Mouse (Mus musculus) hindbrain, embryonic 16.5 days (tissue): Measurements from ENCODE around the gene C330021F23Rik. TPM values are rescaled to one million over a fixed set of nuclear protein-coding genes. Genes with fewer than 3 reads are reported as not detected.
A peak's percentile ranks its signal among the peaks of the same experiment; 100 is the strongest.
"Not testable (repeated sequence)": the region's sequence is repeated elsewhere in the genome, so short reads cannot be mapped to it uniquely, and the experiment has no call there.

Source experiments
- ATAC-seq: fragments of 200-750 bp; cut with Nextera tagmentation; 2 replicates; pipeline ENCODE4 v1.8.0; 2017; ENCODE audit warnings: moderate TSS enrichment, moderate library complexity
- H3K27ac ChIP-seq: fragments of 300-500 bp; sonication (generic); 2 replicates; pipeline ENCODE4 v1.5.1; 2014; ENCODE audit warnings: low read depth, mild to moderate bottlenecking, control low read depth, low read length, moderate library complexity
- H3K27me3 ChIP-seq: fragments of 300-500 bp; sonication (generic); replicated peaks from 2 replicates; pipeline ENCODE4 v1.6.1; 2014; ENCODE audit warnings: low read length; ENCODE audit not compliant: control insufficient read depth, insufficient read depth
- H3K36me3 ChIP-seq: fragments of 300-500 bp; sonication (generic); 2 replicates; pipeline ENCODE4 v1.6.1; 2014; ENCODE audit warnings: mild to moderate bottlenecking, low read length, moderate library complexity, mixed read lengths; ENCODE audit not compliant: control insufficient read depth, insufficient read depth
- H3K4me1 ChIP-seq: fragments of 300-500 bp; sonication (generic); 2 replicates; pipeline ENCODE4 v1.6.1; 2014; ENCODE audit warnings: low read depth, low read length; ENCODE audit not compliant: control insufficient read depth, insufficient read depth
- H3K4me2 ChIP-seq: fragments of 300-500 bp; sonication (generic); 2 replicates; pipeline ENCODE4 v1.6.1; 2014; ENCODE audit warnings: mild to moderate bottlenecking, low read length, control low read depth, moderate library complexity
- H3K4me3 ChIP-seq: fragments of 300-500 bp; sonication (generic); 2 replicates; pipeline ENCODE4 v1.5.1; 2014; ENCODE audit warnings: mild to moderate bottlenecking, low read length, control low read depth, moderate library complexity
- H3K9ac ChIP-seq: fragments of 300-500 bp; sonication (generic); 2 replicates; pipeline ENCODE4 v1.6.1; 2014; ENCODE audit warnings: low read depth, mild to moderate bottlenecking, control low read depth, low read length, moderate library complexity
- H3K9me3 ChIP-seq: fragments of 300-500 bp; sonication (generic); 2 replicates; pipeline ENCODE4 v1.6.1; 2014; ENCODE audit warnings: mild to moderate bottlenecking, low read length, moderate library complexity; ENCODE audit not compliant: control insufficient read depth
- WGBS: fragments of 180-500 bp; shearing (Covaris S2); extraction: QIAGEN DNeasy Blood & Tissue Kit; methylation state at CpG from one replicate; pipeline ENCODE4 v1.1.7; 2014; 5-methylcytosine and 5-hydroxymethylcytosine counted together
- polyA plus RNA-seq: library from polyadenylated mRNA; unstranded; fragments of >200 nt; fragmentation: Nextera tagmentation; extraction: Ambion mirVana; gene quantifications from 2 replicates; pipeline ENCODE4 v1.2.1, GENCODE M21; 2015

The C330021F23Rik gene
- polyA plus RNA-seq, 1 experiment from 2014 or later: 0.39 TPM

DNA sequence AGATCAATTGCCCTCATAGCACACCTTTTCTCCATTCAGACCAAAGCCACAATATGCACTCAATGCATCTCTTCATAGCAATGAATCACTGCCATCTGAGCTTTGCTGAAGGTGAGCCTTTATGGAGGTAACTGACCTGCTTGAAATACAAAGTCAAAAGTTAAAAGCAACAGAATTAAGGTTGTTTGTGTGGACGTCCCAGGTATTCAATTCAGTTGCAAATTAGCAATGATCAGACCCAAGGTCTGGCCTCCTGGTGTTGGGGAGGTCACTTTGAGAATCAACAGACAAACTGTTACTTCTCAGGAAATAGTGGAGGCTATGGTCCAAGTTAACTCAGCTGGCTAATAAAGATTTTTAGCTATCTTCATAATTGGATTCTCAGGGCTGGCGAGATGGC is 21.3 kb upstream of the C330021F23Rik start:
- H3K9ac ChIP-seq: no peak overlapping the region
- no peaks in the 10 kb centered on the region for H3K9me3 ChIP-seq
- H3K4me2 ChIP-seq: no peak overlapping the region
- peaks cover 32% of the 10 kb centered on the region for H3K36me3 ChIP-seq
- H3K27me3 ChIP-seq: no peaks in the 10 kb centered on the region
- H3K4me3 ChIP-seq: no peak overlapping the region
- WGBS: 93% methylated on average over 2 of the region's 2 CpGs
- no peak overlapping the region for H3K27ac ChIP-seq
- H3K4me1 ChIP-seq: no peaks in the 10 kb centered on the region
- no peak for ATAC-seq

DNA sequence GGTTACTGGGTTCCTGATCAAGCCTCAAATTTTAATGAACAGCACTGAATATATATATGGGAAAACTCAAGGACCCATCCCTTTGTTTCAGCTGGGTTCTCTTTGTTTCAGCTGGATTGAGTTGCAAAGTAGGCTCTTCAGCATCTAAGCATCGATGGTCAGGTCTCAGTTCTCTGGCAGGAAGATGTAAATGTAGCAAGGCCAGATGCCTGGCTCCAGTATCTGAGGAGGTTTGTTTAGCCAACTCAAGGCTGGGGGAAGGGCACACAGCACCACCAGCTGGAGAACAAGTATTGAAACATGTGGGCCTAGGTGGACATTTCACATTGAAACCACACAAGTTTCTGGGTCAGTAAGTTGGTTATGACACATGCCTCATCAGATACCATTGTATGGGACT is 15.6 kb upstream of the C330021F23Rik start:
- Histone ChIP-seq H3K9ac (no peak overlapping the region), H3K27me3 (no peaks in the 10 kb centered on the region), H3K4me2 (no peak overlapping the region), H3K4me3 (no peak overlapping the region), H3K27ac (no peak overlapping the region), H3K9me3 (no peaks in the 10 kb centered on the region), H3K4me1 (no peaks in the 10 kb centered on the region), H3K36me3 (no peaks in the 10 kb centered on the region)
- ATAC-seq: no peak
- WGBS: 83% methylated on average over 1 of the region's 1 CpGs

DNA sequence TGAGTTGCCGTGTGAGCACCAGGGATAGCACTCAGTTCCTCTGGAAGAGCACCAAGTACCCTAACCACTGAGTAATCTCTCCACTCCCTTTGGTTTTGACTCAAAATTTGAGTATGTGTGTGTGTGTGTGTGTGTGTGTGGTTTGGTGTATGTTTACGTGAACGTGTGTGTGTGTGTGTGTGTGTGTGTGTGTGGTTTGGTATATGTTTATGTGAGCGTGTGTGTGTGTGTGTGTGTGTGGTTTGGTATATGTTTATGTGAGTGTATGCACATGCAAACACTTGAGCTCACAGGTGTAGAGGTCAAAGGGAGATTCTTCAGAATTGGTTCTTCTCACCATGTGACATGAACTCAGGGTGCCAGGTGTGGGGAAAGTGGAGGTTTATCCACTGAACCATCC is 11.7 kb upstream of the C330021F23Rik start:
- Histone ChIP-seq H3K4me1 (no peaks in the 10 kb centered on the region), H3K4me2 (no peak overlapping the region), H3K27me3 (no peaks in the 10 kb centered on the region), H3K4me3 (no peak overlapping the region), H3K9ac (no peak overlapping the region), H3K27ac (no peak overlapping the region), H3K36me3 (no peaks in the 10 kb centered on the region), H3K9me3 (no peaks in the 10 kb centered on the region)
- 66% methylated on average over 4 of the region's 4 CpGs for WGBS
- peak; percentile 90 for ATAC-seq

DNA sequence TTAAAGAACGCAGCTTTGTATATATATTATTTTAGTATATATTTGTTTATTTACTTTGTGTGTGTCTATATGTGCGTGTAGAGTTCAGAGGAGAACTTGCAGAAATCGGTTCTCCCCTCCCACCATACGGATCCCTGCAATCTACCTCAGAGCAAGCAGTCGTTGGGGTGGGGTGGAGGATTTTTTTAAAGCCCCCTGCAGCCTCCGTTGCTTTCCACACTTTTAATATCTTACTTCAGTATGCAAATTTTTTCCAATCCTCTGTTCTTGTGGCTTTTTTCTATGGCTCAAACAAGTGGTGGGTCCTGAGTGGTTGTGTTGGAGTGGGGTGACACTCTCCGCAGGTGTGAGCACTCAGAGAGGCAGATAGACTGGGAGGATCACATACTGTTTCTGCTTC is 588 bp downstream of the C330021F23Rik start:
- Histone ChIP-seq H3K9ac (no peak overlapping the region), H3K4me1 (no peaks in the 10 kb centered on the region; the same call in 1 of the 2 replicates), H3K36me3 (no peaks in the 10 kb centered on the region), H3K27ac (no peak overlapping the region), H3K27me3 (no peaks in the 10 kb centered on the region), H3K4me3 (no peak overlapping the region), H3K4me2 (no peak overlapping the region), H3K9me3 (no peaks in the 10 kb centered on the region)
- 7% methylated on average over 7 of the region's 7 CpGs for WGBS
- ATAC-seq: no peak

DNA sequence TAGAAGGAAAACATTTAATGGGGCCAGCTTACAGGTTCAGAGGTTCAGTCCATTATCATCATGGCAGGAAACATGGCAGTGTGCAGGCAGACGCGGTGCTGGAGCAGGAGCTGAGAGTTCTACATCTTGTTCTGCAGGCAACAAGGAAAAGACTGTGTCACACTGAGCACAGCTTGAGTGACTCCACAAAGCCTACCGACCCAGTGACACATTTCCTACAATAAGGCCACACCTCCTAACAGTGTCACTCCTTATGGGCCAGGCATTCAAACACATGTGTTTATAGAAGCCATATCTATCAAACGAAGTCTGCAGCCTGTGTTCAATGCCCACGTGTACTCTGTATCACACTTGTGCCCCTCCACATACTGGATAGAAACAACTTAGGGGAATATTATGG is 2.0 kb downstream of the C330021F23Rik start:
- H3K4me2 ChIP-seq: no peak overlapping the region
- H3K27me3 ChIP-seq: no peaks in the 10 kb centered on the region
- H3K9me3 ChIP-seq: no peaks in the 10 kb centered on the region
- no peaks in the 10 kb centered on the region for H3K36me3 ChIP-seq
- no peak overlapping the region for H3K4me3 ChIP-seq
- H3K4me1 ChIP-seq: no peaks in the 10 kb centered on the region; the same call in 1 of the 2 replicates
- no peak for ATAC-seq
- WGBS: 94% methylated on average over 5 of the region's 5 CpGs
- H3K27ac ChIP-seq: no peak overlapping the region
- no peak overlapping the region for H3K9ac ChIP-seq

DNA sequence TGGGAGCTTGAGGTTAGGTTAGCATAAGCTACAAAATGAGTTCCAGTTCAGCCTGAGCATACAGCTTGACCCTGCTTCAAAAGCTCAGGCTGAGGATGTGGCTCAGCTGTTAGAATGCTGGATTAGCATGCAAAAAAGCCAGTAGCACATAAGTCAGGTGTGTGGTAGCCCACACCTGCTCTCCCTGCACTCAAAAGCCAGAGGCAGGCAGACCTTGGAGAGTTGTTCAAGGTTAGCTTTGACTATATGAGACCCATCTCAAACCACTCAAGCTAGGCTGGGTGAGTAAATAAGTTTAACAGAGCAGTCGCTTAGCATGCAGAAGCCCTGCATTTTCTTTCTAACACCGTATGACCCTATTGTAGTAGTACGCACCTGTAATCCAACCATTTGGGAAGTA is 6.8 kb downstream of the C330021F23Rik start:
- no peaks in the 10 kb centered on the region for H3K36me3 ChIP-seq
- H3K4me3 ChIP-seq: no peak overlapping the region
- H3K27me3 ChIP-seq: no peaks in the 10 kb centered on the region
- no peak for ATAC-seq
- no peaks in the 10 kb centered on the region for H3K4me1 ChIP-seq
- H3K27ac ChIP-seq: no peak overlapping the region
- no peaks in the 10 kb centered on the region for H3K9me3 ChIP-seq
- H3K4me2 ChIP-seq: no peak overlapping the region
- H3K9ac ChIP-seq: no peak overlapping the region
- 96% methylated on average over 3 of the region's 3 CpGs for WGBS

DNA sequence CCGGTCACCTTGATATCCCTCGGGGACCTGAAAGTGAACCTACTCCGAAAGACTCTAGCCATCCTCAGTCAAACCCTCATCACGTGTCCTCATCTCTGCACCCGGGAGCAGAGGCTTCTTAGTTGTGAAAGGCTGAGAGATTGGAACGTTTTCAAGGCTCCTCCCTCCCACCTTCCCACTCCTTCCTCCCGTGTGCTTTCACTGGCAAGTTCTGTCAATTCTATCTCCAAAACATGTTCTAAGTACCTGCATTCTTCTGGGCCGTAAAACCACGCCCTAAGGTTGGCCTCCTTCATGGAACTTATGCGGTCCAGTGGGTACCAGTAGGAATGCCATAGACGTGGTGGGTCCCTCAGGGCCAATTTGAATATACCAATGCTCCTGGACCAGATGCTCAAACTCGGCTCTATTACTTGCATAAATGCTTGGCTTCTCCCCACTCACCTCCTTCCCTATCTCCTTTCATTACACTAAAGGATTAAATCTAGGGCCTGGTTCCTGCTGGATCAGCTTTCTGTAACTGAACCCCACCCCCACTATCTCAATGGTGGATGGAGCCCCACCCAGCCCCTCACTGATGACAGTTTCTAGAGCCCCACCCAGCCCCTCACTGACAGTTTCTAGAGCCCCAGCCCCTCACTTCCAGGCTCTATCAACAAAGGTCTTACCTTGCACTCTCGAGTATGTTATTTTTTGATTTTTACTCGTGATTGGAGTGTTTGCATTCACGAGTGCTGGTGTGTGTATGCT is 8.6 kb downstream of the C330021F23Rik start:
- Histone ChIP-seq H3K36me3 (no peaks in the 10 kb centered on the region), H3K27me3 (no peaks in the 10 kb centered on the region), H3K4me1 (no peaks in the 10 kb centered on the region), H3K9me3 (no peaks in the 10 kb centered on the region), H3K4me3 (no peak overlapping the region), H3K4me2 (no peak overlapping the region), H3K27ac (no peak overlapping the region), H3K9ac (no peak overlapping the region)
- ATAC-seq: no peak
- WGBS: 83% methylated on average over 15 of the region's 15 CpGs

DNA sequence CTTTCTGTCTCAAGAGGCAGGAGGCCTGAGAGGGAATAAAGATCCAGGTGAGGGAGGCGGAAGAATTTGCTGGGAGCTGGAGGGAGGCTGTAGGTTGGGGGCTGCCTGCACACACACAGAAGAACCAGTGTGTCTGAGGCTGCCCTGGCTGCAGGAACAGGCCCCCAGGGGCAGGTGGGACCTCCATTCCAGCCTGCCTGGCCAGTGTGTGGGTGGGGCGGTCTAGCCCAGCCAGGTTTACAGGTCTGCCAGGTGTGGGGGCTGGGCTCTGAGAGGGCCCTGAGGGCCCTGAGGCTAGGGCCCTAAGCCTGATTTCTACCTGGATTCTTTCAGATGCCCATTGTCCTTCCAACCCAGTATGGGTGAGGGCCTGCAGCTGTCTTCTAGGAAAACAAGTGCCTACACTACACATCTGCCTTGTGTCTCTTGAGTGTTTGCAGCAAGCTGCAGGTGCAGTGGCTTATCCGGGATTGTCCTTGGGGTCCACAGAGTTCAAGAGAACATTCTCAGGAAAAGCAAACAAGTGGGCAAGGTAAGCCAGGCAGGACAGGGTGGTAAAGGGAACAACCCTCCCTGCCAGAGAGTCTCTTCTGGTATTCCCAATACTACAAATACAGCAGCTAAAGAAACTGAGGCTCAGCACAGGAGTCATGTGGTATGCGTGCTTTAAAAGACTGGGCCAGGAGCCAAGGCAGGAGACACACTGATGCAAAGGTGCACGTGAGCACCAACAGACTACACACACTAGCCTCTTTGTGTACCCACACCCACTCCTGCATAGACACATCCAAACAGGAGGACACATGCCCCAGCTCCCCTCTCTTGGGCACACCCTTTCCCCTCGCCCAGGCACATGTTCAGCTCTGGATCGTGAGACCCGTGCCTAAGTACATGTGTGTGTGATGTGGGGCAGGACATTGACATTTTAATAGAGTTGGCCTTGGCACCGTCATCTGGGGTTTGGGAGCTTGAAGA is 11.9 kb downstream of the C330021F23Rik start:
- 84% methylated on average over 9 of the region's 9 CpGs for WGBS

DNA sequence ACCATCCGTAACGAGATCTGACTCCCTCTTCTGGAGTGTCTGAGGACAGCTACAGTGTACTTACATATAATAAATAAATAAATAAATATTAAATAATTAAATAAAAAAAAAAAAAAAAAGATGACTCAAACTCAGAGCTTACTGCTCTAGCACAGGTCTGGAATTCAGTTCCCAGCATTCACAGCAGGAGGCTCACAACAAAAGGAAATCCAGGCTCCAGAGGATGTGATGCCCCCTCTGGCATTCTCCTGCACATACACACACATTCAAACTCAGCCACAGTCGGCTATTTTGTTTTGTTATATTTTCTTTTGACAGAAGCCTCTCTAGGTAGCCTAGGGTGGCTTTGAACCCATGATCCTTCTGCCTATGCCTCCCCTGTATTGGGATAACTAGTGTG is 14.2 kb downstream of the C330021F23Rik start:
- not testable (repeated sequence) for H3K4me3 ChIP-seq, H3K36me3 ChIP-seq, ATAC-seq, H3K4me1 ChIP-seq, H3K27ac ChIP-seq, H3K27me3 ChIP-seq, H3K9ac ChIP-seq, H3K4me2 ChIP-seq, H3K9me3 ChIP-seq
- WGBS: 80% methylated on average over 1 of the region's 3 CpGs

More for the DNA sequence above, 11.9 kb downstream of the C330021F23Rik start:
- Histone ChIP-seq H3K4me3 (no peak overlapping the region), H3K27me3 (no peaks in the 10 kb centered on the region), H3K4me1 (no peaks in the 10 kb centered on the region), H3K9ac (no peak overlapping the region), H3K27ac (no peak overlapping the region), H3K4me2 (no peak overlapping the region), H3K36me3 (no peaks in the 10 kb centered on the region), H3K9me3 (no peaks in the 10 kb centered on the region)
- ATAC-seq: no peak
